Mouse (Mus musculus): ENCODE data around the gene Kirrel3. TPM values are rescaled to one million over a fixed set of nuclear protein-coding genes. Genes with fewer than 3 reads are reported as not detected.
A peak's percentile ranks its signal among the peaks of the same experiment; 100 is the strongest.

The Kirrel3 gene
- polyA plus RNA-seq, 1 experiment from 2014 or later, result 4.0 TPM

DNA sequence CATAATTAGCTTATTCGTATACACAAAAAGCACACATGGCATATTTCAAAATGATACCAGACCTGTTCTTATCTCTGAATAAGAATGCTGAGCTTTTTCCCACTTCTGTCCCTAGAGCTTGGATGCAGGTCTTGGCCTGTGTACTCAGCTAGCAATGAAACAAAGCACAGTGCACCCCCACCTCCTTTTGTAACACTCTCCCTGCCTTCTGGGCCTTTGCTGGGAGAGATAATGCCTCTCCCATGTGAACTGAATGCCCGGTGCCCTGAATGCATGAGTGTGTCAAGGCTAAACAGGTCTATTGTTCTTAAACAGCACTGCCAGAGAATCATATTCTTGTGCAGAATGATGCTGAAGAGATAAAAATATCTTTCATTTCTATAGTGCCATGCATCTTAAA lies 2.5 kb upstream of the Kirrel3 start:
- H3K4me1 ChIP-seq, result peaks cover 36% of the 10 kb centered on the region
- peaks cover 43% of the 10 kb centered on the region for H3K27me3 ChIP-seq (ENCODE audit: low read depth, poor library complexity, severe bottlenecking)
- H3K36me3 ChIP-seq, result no peaks in the 10 kb centered on the region
- DNase-seq (ENCODE audit: low spot score), result no peak
- no peaks in the 10 kb centered on the region for H3K9me3 ChIP-seq (replicated peaks)
- peak overlapping the region; percentile 28; the same call in 1 of the 2 replicates for H3K27ac ChIP-seq (replicated peaks)
- WGBS, result 57% methylated on average over 2 of the region's 2 CpGs
- H3K4me3 ChIP-seq, result no peak overlapping the region

DNA sequence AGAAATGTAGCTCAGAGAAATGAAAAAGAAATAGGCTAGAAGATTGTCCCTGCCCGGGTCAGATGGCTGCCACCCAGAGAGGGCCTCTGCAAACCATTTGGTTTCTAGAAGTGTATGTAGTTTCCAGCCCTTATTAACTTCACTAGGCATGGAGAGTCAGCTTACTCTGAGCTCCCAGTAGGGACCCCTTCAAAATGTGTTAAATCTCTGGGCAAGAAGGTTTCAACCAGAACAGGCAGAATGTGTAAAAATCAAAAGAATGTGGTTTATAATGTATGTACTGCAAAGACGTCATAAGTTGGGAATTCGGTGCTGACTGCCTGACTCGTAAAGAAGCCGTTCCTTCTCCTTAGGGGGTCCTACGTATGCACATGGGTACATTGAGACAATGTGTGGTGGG lies 1.0 kb upstream of the Kirrel3 start:
- Histone ChIP-seq H3K27ac (replicated peaks) (no peak overlapping the region), H3K9me3 (replicated peaks) (no peaks in the 10 kb centered on the region), H3K27me3 (ENCODE audit: low read depth, poor library complexity, severe bottlenecking) (peaks cover 57% of the 10 kb centered on the region), H3K4me1 (peaks cover 47% of the 10 kb centered on the region), H3K4me3 (no peak overlapping the region), H3K36me3 (no peaks in the 10 kb centered on the region)
- DNase-seq (ENCODE audit: low spot score), result no peak
- 56% methylated on average over 6 of the region's 6 CpGs for WGBS

- peak overlapping the region; percentile 64 for H3K4me3 ChIP-seq
- DNase-seq (ENCODE audit: low spot score), result no peak
- peaks cover 46% of the 10 kb centered on the region for H3K4me1 ChIP-seq
- 0% methylated on average over 9 of the region's 9 CpGs for WGBS
- peaks cover 93% of the 10 kb centered on the region for H3K27me3 ChIP-seq (ENCODE audit: low read depth, poor library complexity, severe bottlenecking)
- no peaks in the 10 kb centered on the region for H3K9me3 ChIP-seq (replicated peaks)
- H3K27ac ChIP-seq (replicated peaks), result peak overlapping the region; percentile 70; the same call in 1 of the 2 replicates
- no peaks in the 10 kb centered on the region for H3K36me3 ChIP-seq
These were observed 2.6 kb downstream of the Kirrel3 start for GRCm38 (mm10) chr9:34488267-34488666.

DNA sequence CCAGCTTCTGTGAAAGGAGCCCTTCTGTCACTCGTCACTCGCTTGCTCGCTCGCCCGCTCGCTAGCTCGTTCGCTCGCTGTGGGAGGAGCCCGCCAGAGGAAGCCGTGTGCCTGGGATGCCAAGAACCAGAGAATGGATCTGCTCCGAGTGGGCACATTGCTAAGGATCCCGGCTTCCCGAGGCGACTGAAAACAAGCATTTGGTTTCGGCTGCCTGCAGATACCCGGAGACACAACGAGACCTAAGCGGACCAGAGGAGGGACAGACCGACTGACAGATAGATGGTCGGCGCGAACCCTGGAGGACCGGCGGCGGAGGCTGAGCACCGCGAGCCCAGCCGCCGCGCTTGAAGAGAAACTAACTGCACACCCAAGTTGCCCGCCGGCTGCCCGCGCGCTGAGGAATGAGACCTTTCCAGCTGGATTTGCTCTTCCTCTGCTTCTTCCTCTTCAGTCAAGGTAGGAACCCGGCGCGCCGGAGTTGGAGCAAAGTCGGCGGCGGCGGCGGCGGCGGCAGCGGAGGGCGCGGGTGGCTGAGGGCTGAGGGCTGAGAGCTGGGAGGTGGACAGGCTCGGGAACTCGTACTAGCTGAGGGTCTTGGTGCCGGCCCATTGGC lies 3.1 kb downstream of the Kirrel3 start:
- no peaks in the 10 kb centered on the region for H3K36me3 ChIP-seq
- no peaks in the 10 kb centered on the region for H3K9me3 ChIP-seq (replicated peaks)
- under 1% methylated on average over 53 of the region's 53 CpGs for WGBS
- peaks cover 95% of the 10 kb centered on the region for H3K27me3 ChIP-seq (ENCODE audit: low read depth, poor library complexity, severe bottlenecking)
- H3K4me3 ChIP-seq, result peak overlapping the region; percentile 64
- H3K4me1 ChIP-seq, result peaks cover 45% of the 10 kb centered on the region
- H3K27ac ChIP-seq (replicated peaks), result peak overlapping the region; percentile 70
- peak; percentile 81 for DNase-seq (ENCODE audit: low spot score)

- peaks cover 94% of the 10 kb centered on the region for H3K27me3 ChIP-seq (ENCODE audit: low read depth, poor library complexity, severe bottlenecking)
- H3K9me3 ChIP-seq (replicated peaks), result no peaks in the 10 kb centered on the region
- H3K36me3 ChIP-seq, result no peaks in the 10 kb centered on the region
- H3K27ac ChIP-seq (replicated peaks), result peak overlapping the region; percentile 70; the same call in 1 of the 2 replicates
- H3K4me1 ChIP-seq, result peaks cover 43% of the 10 kb centered on the region
- DNase-seq (ENCODE audit: low spot score), result no peak
- H3K4me3 ChIP-seq, result peak overlapping the region; percentile 64
- WGBS, result 1% methylated on average over 13 of the region's 13 CpGs
These were observed 3.6 kb downstream of the Kirrel3 start for GRCm38 (mm10) chr9:34489316-34489710.

DNA sequence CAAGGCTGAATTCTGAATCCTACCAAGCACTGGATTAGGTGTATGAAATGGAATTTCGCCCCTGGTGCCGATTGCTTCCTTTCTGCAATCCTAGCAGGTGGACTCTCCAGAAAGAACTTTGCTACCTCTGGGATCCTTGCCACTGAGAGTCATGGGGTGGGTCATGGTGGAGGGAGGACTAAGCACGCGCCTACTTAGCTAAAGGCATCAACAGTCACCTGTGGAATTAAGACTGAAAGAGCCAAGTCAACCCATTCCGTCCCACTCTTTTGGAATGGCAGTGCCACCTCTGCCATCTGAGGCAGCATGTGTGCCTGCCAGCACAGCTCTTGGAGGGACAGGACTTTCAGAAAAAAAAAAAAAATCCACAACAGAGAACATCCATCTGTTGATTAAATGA lies 4.1 kb downstream of the Kirrel3 start:
- Histone ChIP-seq H3K36me3 (no peaks in the 10 kb centered on the region), H3K4me3 (peak overlapping the region; percentile 64), H3K9me3 (replicated peaks) (no peaks in the 10 kb centered on the region), H3K27me3 (ENCODE audit: low read depth, poor library complexity, severe bottlenecking) (peaks cover 92% of the 10 kb centered on the region), H3K4me1 (peaks cover 43% of the 10 kb centered on the region), H3K27ac (replicated peaks) (no peak overlapping the region)
- WGBS, result 13% methylated on average over 5 of the region's 5 CpGs
- no peak for DNase-seq (ENCODE audit: low spot score)

DNA sequence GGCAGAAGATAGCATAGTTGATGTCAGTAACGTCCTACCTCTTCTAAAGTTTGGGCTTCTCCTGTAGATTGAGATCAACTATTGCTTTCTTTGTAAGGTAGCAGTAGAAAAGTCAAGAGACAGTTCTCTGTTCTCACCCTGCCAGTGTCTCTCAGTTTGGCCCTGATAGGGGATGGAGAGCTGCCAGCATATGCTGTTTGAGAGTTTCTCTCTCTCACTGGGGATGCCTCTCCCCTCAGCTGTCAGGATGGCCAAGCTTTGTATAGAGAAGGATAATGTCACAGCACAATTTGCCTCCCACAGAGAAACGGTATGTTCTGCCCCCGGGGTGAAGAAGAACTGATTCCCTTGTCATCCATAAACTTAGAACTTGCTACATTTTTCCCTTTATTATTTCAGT lies 6.4 kb downstream of the Kirrel3 start:
- Histone ChIP-seq H3K36me3 (no peaks in the 10 kb centered on the region), H3K9me3 (replicated peaks) (no peaks in the 10 kb centered on the region), H3K27ac (replicated peaks) (no peak overlapping the region), H3K4me3 (no peak overlapping the region), H3K4me1 (peaks cover 25% of the 10 kb centered on the region), H3K27me3 (ENCODE audit: low read depth, poor library complexity, severe bottlenecking) (peaks cover 82% of the 10 kb centered on the region)
- WGBS, result 57% methylated on average over 3 of the region's 3 CpGs
- no peak for DNase-seq (ENCODE audit: low spot score)

DNA sequence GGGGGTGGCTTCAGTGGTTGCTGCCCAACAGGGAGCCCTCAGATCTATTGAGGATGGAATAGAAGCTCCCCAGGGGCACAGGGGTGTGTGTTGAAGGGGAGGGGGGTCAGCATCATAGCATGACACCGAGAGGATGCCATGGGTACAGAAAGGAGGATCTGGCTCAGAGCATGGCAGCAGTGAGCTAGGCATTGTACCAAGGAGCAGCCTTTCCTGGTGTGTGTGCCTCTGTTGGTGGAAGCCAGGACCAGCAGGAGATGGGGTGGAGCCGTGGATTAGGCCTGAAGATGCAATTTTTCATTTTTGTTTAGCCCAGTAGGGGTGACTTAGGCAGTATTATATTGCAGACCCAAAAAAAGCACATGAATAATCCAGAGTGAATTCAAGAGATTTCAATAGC lies 7.9 kb downstream of the Kirrel3 start:
- no peak for DNase-seq (ENCODE audit: low spot score)
- Histone ChIP-seq H3K4me3 (no peak overlapping the region), H3K36me3 (no peaks in the 10 kb centered on the region), H3K9me3 (replicated peaks) (no peaks in the 10 kb centered on the region), H3K4me1 (peaks cover 19% of the 10 kb centered on the region), H3K27ac (replicated peaks) (no peak overlapping the region), H3K27me3 (ENCODE audit: low read depth, poor library complexity, severe bottlenecking) (peaks cover 81% of the 10 kb centered on the region)
- WGBS, result 30% methylated on average over 2 of the region's 2 CpGs

DNA sequence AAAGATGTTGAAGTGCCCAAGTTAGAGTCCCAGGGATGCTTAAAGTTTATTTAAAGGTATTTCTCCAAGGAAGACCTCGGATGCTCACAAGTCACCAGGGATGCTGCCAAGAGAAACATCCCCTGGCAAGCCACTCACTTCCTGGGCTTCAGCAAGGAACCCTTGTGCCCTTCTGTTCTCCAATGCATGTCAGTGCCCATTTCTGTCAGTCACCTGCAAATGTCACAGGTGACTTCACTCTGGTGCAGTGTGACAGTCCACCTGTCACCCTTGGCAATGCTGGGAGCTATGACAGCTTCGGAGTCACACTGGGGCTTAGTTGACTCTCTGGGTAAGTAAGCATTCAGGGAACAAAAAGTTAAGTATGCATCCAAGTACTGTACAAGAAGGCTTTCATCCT lies 12.4 kb downstream of the Kirrel3 start:
- H3K36me3 ChIP-seq, result no peaks in the 10 kb centered on the region
- H3K9me3 ChIP-seq (replicated peaks), result no peaks in the 10 kb centered on the region
- H3K27me3 ChIP-seq (ENCODE audit: low read depth, poor library complexity, severe bottlenecking), result peaks cover 35% of the 10 kb centered on the region
- H3K27ac ChIP-seq (replicated peaks), result no peak overlapping the region
- WGBS, result 86% methylated on average over 2 of the region's 2 CpGs
- H3K4me1 ChIP-seq, result peaks cover 6% of the 10 kb centered on the region; the same call in 1 of the 2 replicates
- no peak for DNase-seq (ENCODE audit: low spot score)
- H3K4me3 ChIP-seq, result no peak overlapping the region

GRCm38 (mm10) chr9:34498651-34499050 lies 13.0 kb downstream of the Kirrel3 start:
- WGBS, result 6% methylated on average over 5 of the region's 5 CpGs
- Histone ChIP-seq H3K36me3 (no peaks in the 10 kb centered on the region), H3K9me3 (replicated peaks) (no peaks in the 10 kb centered on the region), H3K27ac (replicated peaks) (no peak overlapping the region), H3K27me3 (ENCODE audit: low read depth, poor library complexity, severe bottlenecking) (peaks cover 32% of the 10 kb centered on the region), H3K4me3 (no peak overlapping the region), H3K4me1 (peaks cover 2% of the 10 kb centered on the region; the same call in 1 of the 2 replicates)
- DNase-seq (ENCODE audit: low spot score), result peak; percentile 78

DNA sequence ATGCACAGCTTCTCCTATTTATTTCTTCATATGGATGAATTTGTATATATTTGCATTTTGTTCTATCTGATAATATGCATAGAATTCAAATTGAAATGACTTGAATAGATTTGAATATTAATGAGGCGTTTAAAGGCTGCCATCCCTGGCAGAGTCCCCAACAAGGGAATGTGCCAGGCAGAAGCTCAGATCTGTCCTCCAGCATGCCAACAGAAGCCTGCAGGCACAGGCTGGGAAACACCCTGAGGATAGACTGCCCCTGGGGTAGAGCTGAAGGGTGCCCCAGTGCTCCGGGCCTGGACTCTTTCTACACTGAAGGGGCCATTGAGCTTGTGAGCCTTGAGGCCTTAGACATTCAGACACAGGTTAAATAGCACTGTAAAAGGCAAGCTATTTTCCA lies 21.5 kb downstream of the Kirrel3 start:
- peaks cover 13% of the 10 kb centered on the region for H3K4me1 ChIP-seq
- H3K36me3 ChIP-seq, result no peaks in the 10 kb centered on the region
- no peaks in the 10 kb centered on the region for H3K27me3 ChIP-seq (ENCODE audit: low read depth, poor library complexity, severe bottlenecking)
- H3K9me3 ChIP-seq (replicated peaks), result no peaks in the 10 kb centered on the region
- DNase-seq (ENCODE audit: low spot score), result no peak
- no peak overlapping the region for H3K27ac ChIP-seq (replicated peaks)
- WGBS, result 91% methylated on average over 2 of the region's 2 CpGs
- no peak overlapping the region for H3K4me3 ChIP-seq

GRCm38 (mm10) chr9:34518861-34519260 lies 33.2 kb downstream of the Kirrel3 start:
- Histone ChIP-seq H3K9me3 (replicated peaks) (no peaks in the 10 kb centered on the region), H3K4me3 (no peak overlapping the region), H3K4me1 (no peaks in the 10 kb centered on the region), H3K27me3 (ENCODE audit: low read depth, poor library complexity, severe bottlenecking) (no peaks in the 10 kb centered on the region), H3K36me3 (no peaks in the 10 kb centered on the region), H3K27ac (replicated peaks) (no peak overlapping the region)
- 90% methylated on average over 6 of the region's 6 CpGs for WGBS
- DNase-seq (ENCODE audit: low spot score), result no peak

GRCm38 (mm10) chr9:34520234-34520950 lies 34.7 kb downstream of the Kirrel3 start:
- Histone ChIP-seq H3K4me3 (no peak overlapping the region), H3K4me1 (no peaks in the 10 kb centered on the region), H3K27me3 (ENCODE audit: low read depth, poor library complexity, severe bottlenecking) (no peaks in the 10 kb centered on the region), H3K27ac (replicated peaks) (no peak overlapping the region), H3K9me3 (replicated peaks) (no peaks in the 10 kb centered on the region), H3K36me3 (no peaks in the 10 kb centered on the region)
- DNase-seq (ENCODE audit: low spot score), result no peak
- 88% methylated on average over 20 of the region's 20 CpGs for WGBS
